Mouse (Mus musculus) lung, embryonic 15.5 days (tissue): Measurements from ENCODE around the gene Ntmt1. TPM values are rescaled to one million over a fixed set of nuclear protein-coding genes. Genes with fewer than 3 reads are reported as not detected.
A peak's percentile ranks its signal among the peaks of the same experiment; 100 is the strongest.

ENCODE experiments used
- ATAC-seq: fragments of 200-750 bp; cut with Nextera tagmentation; 2 replicates; pipeline ENCODE4 v1.8.0; 2017; ENCODE audit warnings: moderate number of reproducible peaks, borderline replicate concordance; ENCODE audit not compliant: low FRiP score, low TSS enrichment; ENCODE audit errors: extremely low read depth
- H3K27ac ChIP-seq: fragments of 300-500 bp; sonication (generic); 2 replicates; pipeline ENCODE4 v1.5.1; 2015; ENCODE audit warnings: moderate library complexity, mild to moderate bottlenecking, inconsistent platforms
- H3K27me3 ChIP-seq: fragments of 300-500 bp; sonication (generic); 2 replicates; pipeline ENCODE4 v1.6.1; 2015; ENCODE audit warnings: inconsistent platforms
- H3K36me3 ChIP-seq: fragments of 300-500 bp; sonication (generic); 2 replicates; pipeline ENCODE4 v1.6.1; 2015; ENCODE audit warnings: inconsistent platforms
- H3K4me1 ChIP-seq: fragments of 300-500 bp; sonication (generic); 2 replicates; pipeline ENCODE4 v1.6.1; 2015; ENCODE audit warnings: inconsistent platforms
- H3K4me2 ChIP-seq: fragments of 300-500 bp; sonication (generic); 2 replicates; pipeline ENCODE4 v1.6.1; 2015; ENCODE audit warnings: inconsistent platforms, mild to moderate bottlenecking, moderate library complexity
- H3K4me3 ChIP-seq: fragments of 300-500 bp; sonication (generic); 2 replicates; pipeline ENCODE4 v1.5.1; 2015; ENCODE audit warnings: mild to moderate bottlenecking, inconsistent platforms
- H3K9ac ChIP-seq: fragments of 300-500 bp; sonication (generic); 2 replicates; pipeline ENCODE4 v1.6.1; 2015; ENCODE audit warnings: inconsistent platforms
- H3K9me3 ChIP-seq: fragments of 300-500 bp; sonication (generic); 2 replicates; pipeline ENCODE4 v1.6.1; 2016; ENCODE audit warnings: inconsistent platforms
- WGBS: fragments of 180-500 bp; shearing (Covaris S2); methylation state at CpG from one replicate; pipeline ENCODE4 v1.1.7; 2015; 5-methylcytosine and 5-hydroxymethylcytosine counted together
- polyA plus RNA-seq: library from polyadenylated mRNA; unstranded; fragments of >200 nt; fragmentation: Nextera tagmentation; extraction: Ambion mirVana; gene quantifications from 2 replicates; pipeline ENCODE4 v1.2.1, GENCODE M21; 2015

Gene Ntmt1
- polyA plus RNA-seq, 1 experiment from 2014 or later: 82.9 TPM

DNA sequence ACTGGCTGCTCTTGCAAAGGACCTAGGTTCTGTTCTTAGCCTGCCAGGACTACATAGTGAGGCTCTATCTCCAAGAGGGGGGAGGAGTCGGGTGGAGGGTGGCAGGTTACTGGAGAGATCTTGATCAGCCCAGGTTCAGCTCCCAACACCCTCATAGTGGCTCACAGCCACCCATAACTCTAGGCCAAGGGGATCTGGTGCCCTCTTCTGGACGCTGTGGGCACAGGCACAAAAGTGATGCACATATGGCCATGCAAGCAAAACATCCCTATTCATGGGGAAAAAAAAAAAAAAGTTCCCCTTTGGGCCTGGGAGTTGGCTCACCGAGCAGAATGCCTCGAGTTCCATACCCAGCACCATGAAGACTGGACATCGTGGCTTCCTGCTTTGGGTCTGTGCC is 21.7 kb downstream of the Ntmt1 start:
- no peak overlapping the region for H3K27ac ChIP-seq
- H3K4me2 ChIP-seq: no peak overlapping the region
- ATAC-seq: no peak
- 40% methylated on average over 5 of the region's 5 CpGs for WGBS
- H3K4me1 ChIP-seq: peaks cover 15% of the 10 kb centered on the region
- H3K9ac ChIP-seq: no peak overlapping the region
- H3K4me3 ChIP-seq: no peak overlapping the region
- H3K36me3 ChIP-seq: peaks cover 25% of the 10 kb centered on the region
- H3K9me3 ChIP-seq: no peaks in the 10 kb centered on the region
- no peaks in the 10 kb centered on the region for H3K27me3 ChIP-seq

DNA sequence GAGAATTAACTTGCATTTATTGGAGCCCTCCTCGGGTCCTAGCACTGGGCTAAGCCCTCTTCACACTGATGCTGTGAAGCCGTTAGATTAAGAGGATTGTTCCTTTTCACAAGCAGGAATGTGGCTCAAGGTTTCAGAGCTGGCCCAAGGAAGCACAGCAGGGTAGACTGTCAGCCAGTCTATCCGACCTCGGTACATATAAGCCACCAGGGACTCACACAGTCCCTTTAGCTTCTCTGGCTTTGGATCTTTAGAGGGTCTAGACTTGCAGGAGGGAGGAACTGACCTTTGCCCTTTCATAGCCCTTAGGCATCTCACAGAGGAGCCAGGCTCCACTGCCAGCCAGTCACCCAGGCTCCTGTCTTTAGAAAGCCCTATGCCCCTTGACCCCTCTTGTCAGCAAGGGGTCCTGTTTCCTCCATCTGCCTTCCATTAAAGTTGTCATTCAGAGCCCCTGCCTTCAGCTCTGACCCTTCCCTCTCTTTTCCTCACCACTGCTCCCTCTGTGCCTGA is 22.7 kb downstream of the Ntmt1 start, which contains the start of gene Asb6:
Asb6 (minus strand) TSS at position 51 of the 513 bp plus-strand sequence.
- Histone ChIP-seq H3K4me2 (no peak within 1 kb of the TSS), H3K4me1 (peaks cover 15% of the 10 kb centered on the region), H3K27ac (no peak within 1 kb of the TSS), H3K4me3 (no peak within 1 kb of the TSS), H3K36me3 (peaks cover 15% of the 10 kb centered on the region), H3K9ac (no peak within 1 kb of the TSS), H3K27me3 (no peaks in the 10 kb centered on the region), H3K9me3 (no peaks in the 10 kb centered on the region)
- 27% methylated on average over 4 of the region's 4 CpGs for WGBS
- ATAC-seq: no peak

DNA sequence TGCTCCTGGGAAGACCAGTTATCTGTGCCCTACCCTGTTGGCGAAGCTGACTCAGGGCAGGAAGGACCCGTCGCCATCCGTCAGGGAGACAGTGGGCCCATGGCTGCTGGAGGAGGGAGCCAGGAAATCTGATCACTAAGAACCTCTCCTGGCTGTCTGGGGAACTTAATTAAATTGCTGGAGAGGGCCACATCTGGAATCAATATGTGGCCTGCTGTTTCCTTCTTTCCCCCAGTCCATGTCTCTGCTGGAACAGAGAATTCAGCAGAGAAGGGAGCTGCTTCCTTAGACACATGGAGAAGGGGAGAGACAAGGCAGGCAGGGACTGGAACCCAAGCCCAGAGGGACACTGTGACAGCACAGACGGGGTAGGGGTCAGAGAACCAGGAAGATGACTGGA is 26.0 kb downstream of the Ntmt1 start:
- Histone ChIP-seq H3K36me3 (no peaks in the 10 kb centered on the region), H3K4me1 (peaks cover 9% of the 10 kb centered on the region; the same call in 1 of the 2 replicates), H3K4me3 (no peak overlapping the region), H3K27ac (no peak overlapping the region), H3K9ac (no peak overlapping the region), H3K4me2 (no peak overlapping the region), H3K9me3 (no peaks in the 10 kb centered on the region), H3K27me3 (no peaks in the 10 kb centered on the region)
- no peak for ATAC-seq
- WGBS: 30% methylated on average over 5 of the region's 5 CpGs

DNA sequence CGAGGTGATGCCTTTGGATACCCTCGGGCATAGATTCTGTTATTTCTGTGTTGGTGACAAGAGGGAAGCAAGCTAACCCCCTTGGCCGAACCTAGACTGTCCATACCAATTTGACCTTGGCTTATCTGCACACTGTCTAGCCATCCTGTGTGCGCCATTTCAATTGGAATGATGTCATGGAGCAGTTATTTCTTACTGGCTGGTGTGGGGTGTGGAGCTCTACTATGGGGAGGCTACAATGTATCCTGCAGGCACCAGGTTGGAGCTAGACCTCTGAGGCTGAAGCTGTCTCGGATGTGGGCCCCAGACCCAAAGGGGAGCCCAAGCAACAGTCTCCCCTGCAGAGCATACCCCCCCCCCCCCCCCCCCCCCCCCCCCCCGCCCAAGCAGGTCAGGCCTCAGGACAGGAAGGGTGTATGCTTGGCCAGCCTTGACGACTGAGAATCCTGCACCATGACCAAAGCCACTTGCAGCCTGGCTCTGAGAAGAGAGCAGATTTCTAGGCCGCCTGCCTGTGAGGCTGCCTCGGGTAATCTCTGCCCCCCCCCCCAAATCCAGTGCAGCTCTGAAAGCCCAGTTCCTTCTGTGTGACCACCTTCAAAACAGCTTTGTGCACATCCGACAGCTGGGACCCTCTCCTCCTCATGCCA is 26.9 kb downstream of the Ntmt1 start, which contains the start of gene Prrx2:
Prrx2 (plus strand) TSS at position 600 of the 650 bp plus-strand sequence.
- Histone ChIP-seq H3K9ac (no peak within 1 kb of the TSS), H3K27me3 (no peaks in the 10 kb centered on the region), H3K9me3 (no peaks in the 10 kb centered on the region), H3K27ac (no peak within 1 kb of the TSS), H3K4me2 (no peak within 1 kb of the TSS), H3K4me1 (peaks cover 9% of the 10 kb centered on the region; the same call in 1 of the 2 replicates), H3K4me3 (no peak within 1 kb of the TSS), H3K36me3 (no peaks in the 10 kb centered on the region)
- 65% methylated on average over 9 of the region's 10 CpGs for WGBS
- no peak for ATAC-seq

DNA sequence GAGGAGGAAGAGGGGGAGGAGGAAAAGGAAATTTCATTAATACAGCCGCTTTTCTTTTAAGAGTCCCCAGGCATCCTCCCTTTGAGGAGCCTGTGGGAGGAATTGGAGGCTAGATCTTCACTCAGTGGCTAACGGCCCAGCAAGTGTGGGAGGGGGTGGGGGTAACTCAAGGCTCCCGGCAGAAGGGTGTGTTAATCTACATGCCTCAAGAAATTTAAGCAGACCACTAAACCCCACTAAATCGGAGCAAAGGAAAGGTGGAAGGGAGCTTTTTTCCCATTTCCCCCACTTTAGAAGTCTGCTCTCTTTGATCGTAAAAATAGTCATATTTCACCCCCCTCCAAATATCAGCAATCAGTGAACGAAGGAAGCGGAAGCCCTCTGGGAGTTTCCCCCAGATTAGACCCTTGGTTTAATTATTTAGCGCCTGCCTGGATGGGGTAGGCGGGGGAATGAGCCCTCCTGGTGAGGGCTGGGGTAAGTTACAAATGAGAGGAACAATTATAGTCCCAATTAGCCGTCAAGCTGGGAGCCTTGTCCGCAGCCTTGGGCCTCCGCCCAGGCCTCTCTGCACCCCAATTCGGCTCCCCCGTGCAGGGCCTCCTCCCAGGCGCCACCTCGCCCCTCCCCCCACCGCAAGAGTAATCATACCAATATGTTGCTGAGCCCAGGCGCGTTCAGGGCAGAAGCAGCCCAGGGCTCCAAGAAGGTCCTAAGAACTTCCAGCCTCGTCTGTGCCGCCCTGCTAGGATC is 28.8 kb downstream of the Ntmt1 start:
- no peak for ATAC-seq
- 15% methylated on average over 21 of the region's 21 CpGs for WGBS
- H3K36me3 ChIP-seq: no peaks in the 10 kb centered on the region
- H3K9me3 ChIP-seq: no peaks in the 10 kb centered on the region
- H3K4me1 ChIP-seq: peaks cover 9% of the 10 kb centered on the region; the same call in 1 of the 2 replicates
- H3K27ac ChIP-seq: no peak overlapping the region
- H3K4me3 ChIP-seq: no peak overlapping the region
- H3K9ac ChIP-seq: no peak overlapping the region
- no peaks in the 10 kb centered on the region; the same call in 1 of the 2 replicates for H3K27me3 ChIP-seq
- no peak overlapping the region for H3K4me2 ChIP-seq

DNA sequence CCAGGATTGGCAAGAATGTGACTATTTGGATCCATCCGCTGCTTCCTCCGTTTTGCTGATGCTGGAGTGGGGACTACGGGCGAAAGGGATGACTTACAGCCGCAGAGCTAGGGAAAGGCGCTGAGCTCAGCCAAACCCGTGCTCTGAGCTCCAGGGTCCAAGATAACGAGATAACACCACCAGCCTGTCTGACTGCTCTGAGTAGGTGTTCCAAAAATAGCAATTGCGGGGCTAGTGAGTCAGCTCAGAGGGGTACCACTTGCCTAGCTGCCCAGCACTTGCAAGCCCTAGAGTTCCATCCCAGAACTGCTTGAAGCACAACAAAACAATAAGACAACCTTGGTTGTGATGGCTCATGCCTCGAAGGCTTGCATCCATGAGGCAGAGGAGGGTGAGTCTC is 35.0 kb downstream of the Ntmt1 start:
- Histone ChIP-seq H3K36me3 (no peaks in the 10 kb centered on the region), H3K4me2 (no peak overlapping the region), H3K27me3 (peaks cover 50% of the 10 kb centered on the region), H3K9me3 (no peaks in the 10 kb centered on the region), H3K9ac (no peak overlapping the region), H3K4me3 (no peak overlapping the region), H3K27ac (no peak overlapping the region), H3K4me1 (peaks cover 20% of the 10 kb centered on the region)
- no peak for ATAC-seq
- 16% methylated on average over 10 of the region's 10 CpGs for WGBS

DNA sequence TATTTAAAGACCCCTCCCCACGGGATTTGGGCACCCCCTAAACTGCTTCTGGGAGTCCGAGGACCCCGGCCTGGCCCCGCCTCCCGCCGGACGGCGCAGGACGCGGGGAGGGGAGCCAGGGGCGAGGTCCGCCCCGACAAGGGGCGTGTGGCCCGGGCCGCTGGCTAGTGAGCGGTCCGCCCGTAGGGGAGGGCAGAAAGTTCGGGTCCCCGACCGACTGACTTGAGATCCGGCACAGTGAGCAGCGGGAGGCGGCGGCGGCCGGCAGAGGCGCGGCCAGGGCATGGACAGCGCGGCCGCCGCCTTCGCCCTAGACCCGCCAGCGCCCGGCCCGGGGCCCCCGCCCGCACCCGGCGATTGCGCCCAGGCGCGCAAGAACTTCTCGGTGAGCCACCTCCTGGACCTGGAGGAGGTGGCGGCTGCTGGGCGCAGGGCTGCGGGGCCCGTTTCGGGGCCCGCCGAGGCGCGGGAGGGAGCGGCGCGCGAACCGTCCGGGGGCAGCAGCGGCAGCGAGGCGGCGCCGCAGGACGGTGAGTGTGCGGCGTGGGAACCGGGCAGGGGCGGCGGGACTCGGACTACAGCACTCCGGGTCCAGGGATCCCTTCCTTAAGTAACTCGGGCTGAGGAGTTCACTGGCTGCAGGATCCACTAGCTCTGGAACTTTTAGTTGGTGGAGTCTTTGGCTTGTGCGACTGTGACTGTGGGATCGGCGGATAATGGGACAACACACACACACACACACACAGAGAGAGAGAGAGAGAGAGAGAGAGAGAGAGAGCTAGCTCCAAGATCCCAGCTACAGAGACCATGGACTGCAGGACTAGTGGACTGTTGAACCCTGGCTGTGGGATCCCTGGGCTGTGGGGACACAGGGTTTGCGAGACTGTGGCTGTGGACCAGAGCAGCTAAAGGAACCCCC is 37.8 kb downstream of the Ntmt1 start:
- H3K9me3 ChIP-seq: no peaks in the 10 kb centered on the region
- H3K4me1 ChIP-seq: peaks cover 24% of the 10 kb centered on the region
- WGBS: 2% methylated on average over 68 of the region's 80 CpGs
- peak overlapping the region; percentile 85 for H3K4me2 ChIP-seq
- peaks cover 50% of the 10 kb centered on the region for H3K27me3 ChIP-seq
- H3K27ac ChIP-seq: 0 out of 2 replicates have a peak overlapping the region, but pooled peaks have one; percentile 1
- peak overlapping the region; percentile 55 for H3K4me3 ChIP-seq
- peak overlapping the region; percentile 61 for H3K9ac ChIP-seq
- peak; percentile 69 for ATAC-seq
- H3K36me3 ChIP-seq: no peaks in the 10 kb centered on the region

DNA sequence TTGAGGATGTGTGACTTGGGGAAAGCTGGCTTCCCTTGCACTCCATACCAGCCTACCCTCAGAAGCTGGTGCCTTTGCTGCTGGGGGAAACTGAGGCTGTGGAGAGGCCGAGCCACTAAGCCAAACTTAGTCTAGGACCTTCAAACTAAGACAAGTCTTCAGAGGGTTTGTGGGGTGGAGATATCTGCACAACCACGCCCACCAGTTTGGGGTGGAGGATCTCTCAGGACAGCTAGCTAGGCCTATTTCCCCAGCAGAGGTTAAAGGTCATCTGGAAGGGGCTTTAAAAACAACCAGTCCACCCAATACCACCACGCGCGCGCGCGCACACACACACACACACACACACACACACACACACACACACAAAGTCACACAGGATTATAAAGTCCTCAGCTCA is 38.6 kb downstream of the Ntmt1 start:
- Histone ChIP-seq H3K4me2 (peak overlapping the region; percentile 85), H3K4me3 (peak overlapping the region; percentile 55), H3K27ac (no peak overlapping the region), H3K27me3 (peaks cover 54% of the 10 kb centered on the region), H3K9me3 (no peaks in the 10 kb centered on the region), H3K36me3 (no peaks in the 10 kb centered on the region), H3K9ac (peak overlapping the region; percentile 61), H3K4me1 (peaks cover 30% of the 10 kb centered on the region)
- no peak for ATAC-seq
- WGBS: 42% methylated on average over 8 of the region's 8 CpGs

DNA sequence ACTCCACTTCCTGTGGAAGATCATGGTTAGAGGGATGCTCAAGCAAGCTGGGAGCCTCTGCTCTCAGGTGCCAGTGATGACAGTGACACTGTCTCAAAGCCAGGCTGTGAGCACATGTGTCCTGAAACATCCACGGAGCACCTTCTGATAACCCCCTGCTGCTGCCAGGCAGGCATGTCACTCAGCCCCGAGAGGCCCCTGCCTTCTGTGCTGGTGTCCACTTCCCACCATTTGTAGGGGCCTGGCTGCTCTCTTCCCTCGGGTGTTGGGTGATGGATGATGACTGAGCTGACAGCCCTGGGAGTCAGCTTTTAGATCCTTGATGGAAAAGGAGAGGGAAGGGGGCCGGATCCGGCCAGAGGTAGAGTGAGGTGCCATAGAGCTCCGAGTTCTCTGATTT is 39.1 kb downstream of the Ntmt1 start:
- Histone ChIP-seq H3K9ac (no peak overlapping the region), H3K36me3 (no peaks in the 10 kb centered on the region), H3K4me3 (no peak overlapping the region), H3K4me1 (peaks cover 30% of the 10 kb centered on the region), H3K27ac (no peak overlapping the region), H3K4me2 (peak overlapping the region; percentile 85), H3K9me3 (no peaks in the 10 kb centered on the region), H3K27me3 (peaks cover 54% of the 10 kb centered on the region)
- 9% methylated on average over 6 of the region's 6 CpGs for WGBS
- no peak for ATAC-seq

DNA sequence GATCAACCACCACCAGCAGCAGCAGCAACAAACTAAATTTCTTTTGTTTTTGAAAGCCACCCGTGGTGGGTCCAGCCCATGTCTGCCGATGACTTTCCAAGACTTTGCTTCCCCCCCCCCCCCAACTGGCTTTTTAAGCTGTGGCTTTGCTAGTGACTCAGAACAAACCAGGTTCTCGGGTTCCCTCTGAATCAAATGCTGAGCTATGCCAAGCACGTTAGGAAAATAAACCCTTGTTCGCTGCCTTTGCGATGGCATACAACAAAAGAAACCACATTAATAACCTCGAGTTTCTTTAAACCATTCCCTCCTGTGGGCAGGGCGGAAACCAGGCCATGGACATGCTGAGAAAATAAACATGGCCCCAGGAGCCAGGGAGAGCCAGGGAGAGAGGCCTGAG is 40.6 kb downstream of the Ntmt1 start:
- no peak overlapping the region for H3K4me3 ChIP-seq
- H3K4me2 ChIP-seq: no peak overlapping the region
- H3K27ac ChIP-seq: no peak overlapping the region
- H3K9ac ChIP-seq: no peak overlapping the region
- ATAC-seq: no peak
- H3K4me1 ChIP-seq: peaks cover 40% of the 10 kb centered on the region
- 44% methylated on average over 8 of the region's 8 CpGs for WGBS
- H3K27me3 ChIP-seq: peaks cover 43% of the 10 kb centered on the region
- H3K9me3 ChIP-seq: no peaks in the 10 kb centered on the region
- H3K36me3 ChIP-seq: no peaks in the 10 kb centered on the region

DNA sequence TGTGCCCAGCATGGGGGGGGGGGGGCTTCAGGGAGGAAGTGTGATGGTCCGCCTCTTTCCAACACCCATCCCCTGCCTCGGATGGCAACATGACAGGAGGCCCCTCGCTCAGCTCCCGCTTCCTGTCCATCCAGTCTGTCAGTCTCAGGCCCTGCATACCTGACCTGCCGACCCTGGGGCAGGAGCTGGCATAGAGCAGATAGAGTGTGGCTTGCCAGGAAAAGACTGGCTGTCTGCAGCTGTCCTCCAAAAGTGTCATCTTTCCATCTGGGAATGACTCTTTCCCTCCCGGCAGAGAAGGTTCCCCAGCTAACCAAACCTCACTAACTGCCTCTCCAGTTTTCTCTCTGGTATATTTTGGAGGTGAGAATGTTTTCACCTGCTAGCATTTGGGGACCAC is 43.0 kb downstream of the Ntmt1 start:
- no peak overlapping the region for H3K27ac ChIP-seq
- no peak overlapping the region for H3K4me3 ChIP-seq
- WGBS: 9% methylated on average over 6 of the region's 6 CpGs
- no peak for ATAC-seq
- H3K27me3 ChIP-seq: peaks cover 20% of the 10 kb centered on the region; the same call in 1 of the 2 replicates
- peaks cover 35% of the 10 kb centered on the region for H3K4me1 ChIP-seq
- no peak overlapping the region for H3K9ac ChIP-seq
- no peaks in the 10 kb centered on the region for H3K36me3 ChIP-seq
- no peak overlapping the region for H3K4me2 ChIP-seq
- H3K9me3 ChIP-seq: no peaks in the 10 kb centered on the region
